Mouse (Mus musculus) neural tube, embryonic 12.5 days (tissue): ENCODE measurements around the gene Cyp2ab1. TPM values are rescaled to one million over a fixed set of nuclear protein-coding genes. Genes with fewer than 3 reads are reported as not detected.

Source experiments
- ATAC-seq: fragments of 200-750 bp; cut with Nextera tagmentation; 2 replicates; pipeline ENCODE4 v1.8.0; 2017; ENCODE audit warnings: low read depth, mild to moderate bottlenecking, moderate TSS enrichment, moderate library complexity; ENCODE audit not compliant: low FRiP score
- H3K27ac ChIP-seq: fragments of 300-500 bp; sonication (generic); 2 replicates; pipeline ENCODE4 v1.5.1; 2016
- H3K27me3 ChIP-seq: fragments of 300-500 bp; sonication (generic); replicated peaks from 2 replicates; pipeline ENCODE4 v1.6.1; 2016; ENCODE audit warnings: mild to moderate bottlenecking
- H3K36me3 ChIP-seq: fragments of 300-500 bp; sonication (generic); 2 replicates; pipeline ENCODE4 v1.6.1; 2016; ENCODE audit warnings: mild to moderate bottlenecking
- H3K4me1 ChIP-seq: fragments of 300-500 bp; sonication (generic); 2 replicates; pipeline ENCODE4 v1.6.1; 2016
- H3K4me2 ChIP-seq: fragments of 300-500 bp; sonication (generic); replicated peaks from 2 replicates; pipeline ENCODE4 v1.6.1; 2016; ENCODE audit warnings: mild to moderate bottlenecking
- H3K4me3 ChIP-seq: fragments of 300-500 bp; sonication (generic); 2 replicates; pipeline ENCODE4 v1.5.1; 2016
- H3K9ac ChIP-seq: fragments of 300-500 bp; sonication (generic); 2 replicates; pipeline ENCODE4 v1.6.1; 2016; ENCODE audit warnings: mild to moderate bottlenecking
- H3K9me3 ChIP-seq: fragments of 300-500 bp; sonication (generic); 2 replicates; pipeline ENCODE4 v1.6.1; 2016; ENCODE audit warnings: mild to moderate bottlenecking
- WGBS: fragments of 180-500 bp; shearing (Covaris S2); methylation state at CpG from one replicate; pipeline ENCODE4 v1.1.7; 2016; 5-methylcytosine and 5-hydroxymethylcytosine counted together
- polyA plus RNA-seq: library from polyadenylated mRNA; unstranded; fragments of >200 nt; fragmentation: Nextera tagmentation; extraction: Ambion mirVana; gene quantifications from 2 replicates; pipeline ENCODE4 v1.2.1, GENCODE M21; 2016

Cyp2ab1 gene
- polyA plus RNA-seq, 1 experiment from 2014 or later, result not detected

DNA sequence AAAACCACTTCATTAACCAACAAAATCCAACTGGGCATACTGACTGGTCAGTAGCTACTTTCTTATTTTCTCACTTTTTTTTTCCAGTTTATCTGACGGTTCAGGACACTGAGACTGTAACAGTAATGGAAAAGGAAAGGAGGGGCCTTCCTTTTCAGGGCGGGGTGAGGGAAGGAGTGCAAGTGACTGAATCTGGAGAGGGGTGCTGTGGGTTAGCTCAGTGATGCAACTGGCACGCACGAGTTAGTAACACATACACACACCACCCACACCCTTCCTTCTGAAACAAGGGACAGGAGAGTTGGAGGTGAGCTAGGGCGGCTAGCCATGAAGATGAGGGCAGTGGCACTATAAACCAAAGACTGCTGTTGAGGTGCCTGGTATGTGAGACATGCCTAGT is 1.3 kb downstream of the Cyp2ab1 start:
- H3K9ac ChIP-seq, result no peak overlapping the region
- H3K4me1 ChIP-seq, result no peaks in the 10 kb centered on the region
- no peak for ATAC-seq
- 79% methylated on average over 5 of the region's 5 CpGs for WGBS
- peaks cover 4% of the 10 kb centered on the region; the same call in 1 of the 2 replicates for H3K36me3 ChIP-seq
- no peak overlapping the region for H3K4me2 ChIP-seq
- H3K4me3 ChIP-seq, result no peak overlapping the region
- no peaks in the 10 kb centered on the region for H3K27me3 ChIP-seq
- H3K27ac ChIP-seq, result no peak overlapping the region
- no peaks in the 10 kb centered on the region for H3K9me3 ChIP-seq

DNA sequence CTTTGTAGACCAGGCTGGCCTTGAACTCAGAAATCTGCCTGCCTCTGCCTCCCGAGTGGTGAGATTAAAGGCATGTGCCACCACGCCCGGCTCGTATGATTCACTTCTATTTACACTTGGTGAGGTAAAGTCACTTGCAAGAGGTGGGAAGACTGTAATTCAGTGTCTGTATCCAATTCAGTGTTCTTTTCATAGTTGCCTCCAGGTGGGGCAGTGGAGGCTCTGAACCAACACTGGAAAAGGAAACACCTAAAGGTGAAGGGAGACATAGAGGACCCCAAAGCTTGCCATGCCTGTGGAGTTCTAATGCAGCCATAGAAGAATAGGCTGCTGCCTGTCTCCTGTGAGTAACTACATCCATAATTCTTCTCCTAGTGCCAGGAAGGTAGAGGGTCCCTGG is 2.9 kb downstream of the Cyp2ab1 start:
- 90% methylated on average over 4 of the region's 4 CpGs for WGBS
- no peak for ATAC-seq
- H3K27me3 ChIP-seq, result no peaks in the 10 kb centered on the region
- no peak overlapping the region for H3K4me2 ChIP-seq
- H3K9me3 ChIP-seq, result no peaks in the 10 kb centered on the region
- H3K9ac ChIP-seq, result no peak overlapping the region
- H3K4me3 ChIP-seq, result no peak overlapping the region
- no peaks in the 10 kb centered on the region for H3K36me3 ChIP-seq
- no peak overlapping the region for H3K27ac ChIP-seq
- H3K4me1 ChIP-seq, result no peaks in the 10 kb centered on the region

DNA sequence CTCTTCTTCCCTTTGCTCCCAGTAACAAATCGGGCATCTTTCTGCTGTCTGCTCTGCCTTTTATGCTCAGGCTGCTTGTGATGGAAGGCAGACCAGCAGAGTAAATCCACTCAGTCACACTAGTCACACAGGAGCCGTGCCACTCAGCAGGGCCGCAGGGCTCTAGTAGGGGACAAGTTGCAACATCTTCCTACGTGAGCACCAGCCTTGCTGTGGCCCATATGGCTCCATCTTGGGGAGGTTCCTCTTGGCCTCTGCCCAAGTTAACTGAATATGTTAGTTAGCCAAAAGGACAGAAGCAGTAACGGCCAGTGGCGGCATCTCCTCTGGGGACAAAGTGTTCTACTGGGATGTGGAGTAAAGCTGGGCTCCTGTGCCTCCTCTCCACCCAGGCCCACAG is 8.4 kb downstream of the Cyp2ab1 start:
- Histone ChIP-seq H3K4me3 (no peak overlapping the region), H3K9ac (no peak overlapping the region), H3K27ac (no peak overlapping the region), H3K4me2 (no peak overlapping the region), H3K36me3 (no peaks in the 10 kb centered on the region), H3K4me1 (no peaks in the 10 kb centered on the region), H3K27me3 (no peaks in the 10 kb centered on the region), H3K9me3 (no peaks in the 10 kb centered on the region)
- no peak for ATAC-seq
- WGBS, result 93% methylated on average over 6 of the region's 6 CpGs

DNA sequence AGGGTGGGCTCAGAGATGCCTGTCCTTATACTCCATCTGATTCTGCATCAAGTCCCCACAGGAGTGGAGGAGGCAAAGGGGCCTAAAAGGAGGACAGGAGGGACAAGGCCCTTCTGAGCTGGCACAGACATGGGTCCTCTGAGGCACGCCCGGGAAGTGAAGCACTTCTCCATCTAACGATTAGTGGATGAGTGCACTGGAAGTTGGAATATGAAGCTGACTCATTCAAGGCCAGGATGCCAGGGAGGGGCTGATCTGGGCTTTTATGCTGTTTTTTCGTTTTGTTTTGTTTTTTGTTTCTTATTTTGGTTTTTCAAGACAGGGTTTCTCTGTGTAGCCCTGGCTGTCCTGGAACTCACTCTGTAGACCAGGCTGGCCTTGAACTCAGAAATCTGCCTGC is 9.9 kb downstream of the Cyp2ab1 start:
- Histone ChIP-seq H3K9me3 (no peaks in the 10 kb centered on the region), H3K9ac (no peak overlapping the region), H3K4me1 (no peaks in the 10 kb centered on the region), H3K4me3 (no peak overlapping the region), H3K4me2 (no peak overlapping the region), H3K36me3 (no peaks in the 10 kb centered on the region), H3K27ac (no peak overlapping the region), H3K27me3 (no peaks in the 10 kb centered on the region)
- 91% methylated on average over 4 of the region's 4 CpGs for WGBS
- no peak for ATAC-seq

DNA sequence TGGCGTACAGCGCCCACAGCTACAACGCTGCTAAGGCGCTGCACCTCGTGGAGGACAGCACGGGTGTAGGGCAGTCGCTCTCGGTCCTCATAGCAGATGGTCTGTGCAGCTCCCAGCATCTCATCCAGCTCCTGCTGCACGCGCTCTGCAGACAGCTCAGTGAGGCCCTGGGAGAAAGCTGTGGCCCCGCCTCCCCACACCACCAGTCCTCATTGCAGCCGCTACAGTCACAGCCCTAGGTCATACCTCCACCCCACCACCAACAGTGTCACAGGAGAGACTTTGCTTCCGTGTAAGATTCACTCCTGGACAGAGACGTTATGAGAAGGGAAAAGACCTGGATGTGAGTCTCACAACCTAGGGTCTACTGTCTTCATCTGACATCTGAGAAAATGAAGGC is 12.9 kb downstream of the Cyp2ab1 start:
- Histone ChIP-seq H3K4me2 (no peak overlapping the region), H3K36me3 (no peaks in the 10 kb centered on the region), H3K9ac (no peak overlapping the region), H3K27ac (no peak overlapping the region), H3K4me3 (no peak overlapping the region), H3K27me3 (no peaks in the 10 kb centered on the region), H3K4me1 (no peaks in the 10 kb centered on the region), H3K9me3 (no peaks in the 10 kb centered on the region)
- WGBS, result 64% methylated on average over 14 of the region's 14 CpGs
- ATAC-seq, result no peak

DNA sequence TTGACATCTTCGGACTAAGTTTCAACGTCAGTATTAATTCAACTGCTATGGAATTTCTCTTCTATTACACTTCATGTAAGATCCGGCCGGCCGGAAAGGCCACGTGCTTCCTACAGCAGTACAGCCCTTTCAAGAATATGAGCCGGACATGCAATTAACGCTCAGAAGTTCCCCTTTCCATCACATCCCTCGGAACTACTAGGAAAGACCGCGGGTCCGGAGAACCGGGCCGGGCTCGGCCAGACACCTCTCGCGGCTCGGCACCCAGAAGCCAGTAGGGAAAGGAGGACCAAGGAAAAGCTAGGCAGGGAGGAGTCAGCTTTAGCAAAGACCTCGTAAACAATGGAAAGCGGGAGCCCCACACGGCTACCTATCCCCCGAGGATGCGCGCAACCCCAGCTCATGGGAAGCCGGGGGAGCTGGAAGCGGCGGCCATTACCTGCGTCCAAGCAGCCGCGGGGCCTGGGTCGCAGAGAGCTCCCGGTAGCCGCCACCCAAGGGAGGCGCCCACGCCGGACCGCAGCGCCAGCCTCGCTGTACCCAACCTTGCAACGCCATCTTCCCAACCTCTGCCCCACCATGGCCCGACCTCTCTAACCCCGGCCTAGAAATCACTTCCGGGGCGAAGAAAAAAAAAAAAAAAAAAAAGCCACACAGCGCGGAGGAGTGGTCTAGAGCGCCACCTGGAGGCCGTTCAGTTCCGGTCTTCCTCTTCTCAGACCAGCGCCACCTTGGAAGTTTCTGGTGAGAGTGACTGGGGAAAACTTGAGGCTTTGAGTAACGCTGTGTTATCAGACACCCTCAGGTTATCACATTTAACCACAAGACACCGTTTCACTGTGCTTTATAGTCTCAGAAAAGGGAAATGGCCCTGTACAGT is 23.2 kb downstream of the Cyp2ab1 start, which contains the start of gene Parl:
Parl (minus strand) TSS at position 618 of the 880 bp plus-strand sequence.
- Histone ChIP-seq H3K27me3 (no peaks in the 10 kb centered on the region), H3K9ac (peak within 1 kb of the TSS; percentile 76), H3K9me3 (no peaks in the 10 kb centered on the region), H3K27ac (no peak within 1 kb of the TSS), H3K4me2 (peak within 1 kb of the TSS; percentile 73), H3K4me1 (peaks cover 18% of the 10 kb centered on the region), H3K4me3 (peak within 1 kb of the TSS; percentile 86), H3K36me3 (peaks cover 10% of the 10 kb centered on the region)
- WGBS, result under 1% methylated on average over 52 of the region's 52 CpGs
- ATAC-seq, result peak; percentile 89

DNA sequence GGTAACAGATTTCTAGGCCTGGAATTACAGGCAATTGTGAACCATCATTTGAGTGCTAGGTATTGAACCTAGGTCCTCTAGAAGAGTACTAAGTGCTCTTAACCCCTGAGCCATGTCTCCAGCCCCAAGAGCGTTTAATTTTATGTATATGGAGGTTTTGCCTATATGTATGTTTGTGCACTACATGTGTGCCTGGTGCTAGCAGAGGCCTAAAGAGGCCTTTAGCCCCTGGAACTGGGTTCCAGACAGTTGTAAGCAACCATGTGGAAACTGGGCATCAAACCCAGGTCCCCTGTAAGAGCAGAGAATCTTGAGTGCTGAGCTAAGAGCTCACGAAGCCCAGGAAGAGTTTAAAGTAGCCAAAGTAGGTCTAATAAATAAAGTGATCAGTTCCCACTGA is 25.1 kb downstream of the Cyp2ab1 start:
- Histone ChIP-seq H3K4me2 (peak overlapping the region; percentile 73; the same call in 1 of the 2 replicates), H3K4me1 (peaks cover 18% of the 10 kb centered on the region), H3K4me3 (no peak overlapping the region), H3K27me3 (no peaks in the 10 kb centered on the region), H3K9me3 (no peaks in the 10 kb centered on the region), H3K27ac (no peak overlapping the region), H3K9ac (no peak overlapping the region), H3K36me3 (peaks cover 26% of the 10 kb centered on the region)
- 98% methylated on average over 2 of the region's 2 CpGs for WGBS
- ATAC-seq, result no peak

DNA sequence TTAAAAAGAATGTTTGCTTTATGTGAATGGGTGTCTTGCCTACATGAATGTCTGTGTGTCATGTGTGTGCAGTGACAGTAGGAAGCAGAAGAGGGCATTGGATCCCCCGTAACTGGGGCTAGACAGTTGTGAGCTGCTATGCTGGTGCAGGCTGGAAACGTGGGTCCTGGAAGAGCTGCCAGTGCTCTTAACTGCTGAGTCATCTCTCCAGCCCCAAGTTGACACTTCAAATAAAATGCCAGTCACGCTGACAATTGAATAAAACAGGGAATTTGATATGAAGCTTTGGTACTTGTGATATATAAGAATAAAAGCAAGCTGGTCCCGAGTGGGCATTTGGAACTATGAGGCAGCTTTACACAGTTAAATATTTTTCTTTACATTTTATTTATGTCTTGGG is 45.0 kb downstream of the Cyp2ab1 start:
- H3K9me3 ChIP-seq, result no peaks in the 10 kb centered on the region
- no peak overlapping the region for H3K9ac ChIP-seq
- H3K27me3 ChIP-seq, result no peaks in the 10 kb centered on the region
- no peak overlapping the region for H3K4me2 ChIP-seq
- ATAC-seq, result no peak
- no peak overlapping the region for H3K4me3 ChIP-seq
- peaks cover 69% of the 10 kb centered on the region for H3K36me3 ChIP-seq
- H3K4me1 ChIP-seq, result no peaks in the 10 kb centered on the region
- no peak overlapping the region for H3K27ac ChIP-seq
- WGBS, result 89% methylated on average over 4 of the region's 4 CpGs

DNA sequence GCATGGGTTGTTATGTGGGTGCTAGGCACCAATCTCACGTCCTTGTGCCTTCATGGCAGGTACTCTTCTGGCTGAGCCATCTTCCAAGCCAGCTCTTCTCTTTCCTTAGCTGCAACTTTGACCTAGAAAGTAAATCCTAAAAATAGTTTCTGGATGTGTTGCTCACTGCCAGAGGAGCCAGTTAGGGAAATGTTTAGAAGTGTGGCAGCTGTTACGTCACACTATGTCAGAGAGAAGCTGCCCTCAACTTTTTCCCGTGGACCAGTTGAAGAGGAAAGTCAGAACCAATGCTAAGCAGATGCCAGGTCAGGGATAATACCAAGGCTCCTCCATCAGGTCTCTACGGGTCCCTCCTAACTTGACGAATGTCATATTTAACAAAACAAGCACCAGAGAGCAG is 45.8 kb downstream of the Cyp2ab1 start:
- Histone ChIP-seq H3K4me3 (no peak overlapping the region), H3K4me1 (no peaks in the 10 kb centered on the region), H3K27ac (no peak overlapping the region), H3K4me2 (no peak overlapping the region), H3K27me3 (no peaks in the 10 kb centered on the region), H3K36me3 (peaks cover 60% of the 10 kb centered on the region), H3K9me3 (no peaks in the 10 kb centered on the region), H3K9ac (no peak overlapping the region)
- ATAC-seq, result no peak
- 95% methylated on average over 5 of the region's 5 CpGs for WGBS

DNA sequence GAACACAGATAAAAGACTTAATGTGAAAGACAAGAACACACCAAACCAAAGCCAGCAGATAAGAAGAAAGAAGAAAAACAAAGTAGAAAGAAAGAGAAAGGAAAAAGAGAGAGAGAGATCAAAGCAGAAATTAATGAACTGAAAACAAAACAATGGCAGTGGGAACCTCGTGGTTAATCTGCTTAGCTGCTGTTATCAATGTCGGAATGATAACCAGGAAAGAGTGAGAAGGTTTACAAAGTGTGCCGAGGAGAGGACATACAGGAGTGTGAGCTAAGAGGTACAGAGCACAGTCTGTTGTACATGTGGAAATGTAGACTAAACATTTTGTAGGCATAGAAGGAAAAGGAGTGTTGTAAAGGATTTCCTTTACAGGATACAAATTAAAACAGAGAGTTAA is 52.2 kb downstream of the Cyp2ab1 start:
- Histone ChIP-seq H3K4me2 (no peak overlapping the region), H3K36me3 (peaks cover 3% of the 10 kb centered on the region), H3K27me3 (no peaks in the 10 kb centered on the region), H3K9me3 (no peaks in the 10 kb centered on the region), H3K27ac (no peak overlapping the region), H3K4me1 (no peaks in the 10 kb centered on the region), H3K4me3 (no peak overlapping the region), H3K9ac (no peak overlapping the region)
- ATAC-seq, result no peak
- 61% methylated on average over 3 of the region's 3 CpGs for WGBS

DNA sequence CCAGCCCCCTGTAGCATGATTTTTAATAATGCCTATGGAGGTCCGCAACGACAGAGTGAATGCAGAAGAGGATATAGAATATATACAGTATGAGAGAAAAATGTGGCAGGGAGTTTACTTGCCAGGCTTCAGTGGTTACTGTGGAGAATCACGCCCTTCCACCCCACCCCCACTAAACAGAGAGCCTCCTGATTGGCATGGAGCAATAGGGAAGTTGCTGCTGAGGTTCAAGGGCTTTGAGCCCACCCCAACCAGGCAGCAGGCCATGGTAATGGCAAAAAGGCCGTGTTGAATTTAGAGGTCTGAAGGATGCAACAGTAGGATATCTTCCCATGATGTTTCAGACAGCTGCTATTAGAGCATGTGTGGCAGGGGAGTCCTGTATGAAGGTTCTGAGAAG is 53.9 kb downstream of the Cyp2ab1 start:
- Histone ChIP-seq H3K9me3 (no peaks in the 10 kb centered on the region), H3K4me2 (no peak overlapping the region), H3K9ac (no peak overlapping the region), H3K4me1 (no peaks in the 10 kb centered on the region), H3K36me3 (no peaks in the 10 kb centered on the region), H3K27me3 (no peaks in the 10 kb centered on the region), H3K27ac (no peak overlapping the region), H3K4me3 (no peak overlapping the region)
- no peak for ATAC-seq
- WGBS, result 88% methylated on average over 4 of the region's 4 CpGs

DNA sequence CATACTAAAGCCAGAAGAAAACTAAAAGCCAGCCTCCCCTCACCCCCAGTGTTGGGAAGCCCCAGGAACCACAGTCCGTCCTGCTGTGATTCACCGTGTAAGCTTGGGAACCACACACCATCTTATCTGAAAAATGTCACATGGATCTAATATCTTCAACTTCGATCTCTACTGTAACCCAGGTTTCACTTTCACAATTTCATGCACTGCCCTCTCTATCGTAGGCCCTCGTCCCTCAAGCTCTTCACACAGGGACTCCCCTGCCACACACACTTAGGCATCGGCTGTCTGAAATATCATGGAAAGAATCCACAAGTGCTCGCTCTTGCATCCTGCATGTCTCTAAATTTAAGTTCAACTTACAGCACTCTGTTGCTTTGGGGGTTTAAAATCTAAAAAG is 60.1 kb downstream of the Cyp2ab1 start:
- H3K27ac ChIP-seq, result no peak overlapping the region
- ATAC-seq, result no peak
- WGBS, result 88% methylated on average over 7 of the region's 7 CpGs
- H3K9me3 ChIP-seq, result no peaks in the 10 kb centered on the region
- H3K4me1 ChIP-seq, result no peaks in the 10 kb centered on the region
- no peak overlapping the region for H3K4me3 ChIP-seq
- no peak overlapping the region for H3K9ac ChIP-seq
- no peaks in the 10 kb centered on the region for H3K36me3 ChIP-seq
- no peaks in the 10 kb centered on the region for H3K27me3 ChIP-seq
- no peak overlapping the region for H3K4me2 ChIP-seq
